Mouse (Mus musculus) MEL (cell line): ENCODE results near the gene Dot1l.

Experiments
- POLR2A ChIP-seq, 2 experiments: IDR thresholded peaks; 2 replicates each; pipeline ENCODE4 v1.6.1; 2011 to 2012; ENCODE audit warnings: low read length in 2 of 2, mild to moderate bottlenecking in 2 of 2, control low read depth in 1 of 2, improper control_type of control experiment in 1 of 2, low read depth in 1 of 2, moderate library complexity in 1 of 2; ENCODE audit not compliant: control insufficient read depth in 1 of 2, insufficient read depth in 1 of 2, poor library complexity in 1 of 2
- ZNF384 ChIP-seq: IDR thresholded peaks from 2 replicates; pipeline ENCODE4 v1.6.1; 2012; ENCODE audit warnings: low read depth, mild to moderate bottlenecking, inconsistent platforms, low read length, improper control_type of control experiment

- TF ChIP-seq ZNF384, result no peak
- TF ChIP-seq POLR2A (IDR thresholded peaks at IDR 0.05; ENCODE audit: control insufficient read depth in 1 of 2, insufficient read depth in 1 of 2, low read depth in 1 of 2, low read length in 2 of 2, poor library complexity in 1 of 2), result no peak
Measured at GRCm38 (mm10) chr10:80791476-80792174, 36.6 kb downstream of the Dot1l start.
